8 mouse cellular contexts compared by ENCODE assay signal in genomic region chr17:25273706-25274501, GRCm38 (mm10). TPM values are rescaled to one million over a fixed set of nuclear protein-coding genes. Genes with fewer than 3 reads are reported as not detected.
DNase-seq lines count a peak whose midpoint lies in the region; ATAC-seq and TF ChIP-seq lines count a peak whose summit lies in the region.

No protein-coding gene starts in this region.

- CTCF ChIA-PET in Patski (lab: Charles Lee) = interaction anchor here (1.0 to 1.8 kb wide), 4 partner anchors 9 to 90 kb away, joined by 3 to 9 read pairs (median 4); no protein-coding TSS in a partner anchor

- peaks cover 3% of the 10 kb centered on the region for H3K27me3 ChIP-seq in Patski
- H3K27me3 ChIP-seq in hindbrain, embryonic 13.5 days = peaks cover 4% of the 10 kb centered on the region; the same call in 1 of the 2 replicates

- H3K4me3 ChIP-seq in hindbrain, embryonic 13.5 days = peak overlapping the region; percentile 99

- H3K9ac ChIP-seq in hindbrain, embryonic 13.5 days = peak overlapping the region; percentile 100

- peaks cover 43% of the 10 kb centered on the region for H3K4me1 ChIP-seq in hindbrain, embryonic 13.5 days (replicated peaks)

- peak; percentile 100 for DNase-seq in Patski (ENCODE audit: low read depth, low spot score)
- DNase-seq in cerebellum, postnatal 14 days = peak; percentile 95 to 99
- peak; percentile 91 to 96 for DNase-seq in frontal cortex, postnatal 14 days (ENCODE audit: low spot score in 2 of 2)
- peak; percentile 94 to 95 for DNase-seq in layer of hippocampus, postnatal 36 days
- DNase-seq in lung, postnatal 36 days = peak; percentile 95
- DNase-seq in retina, postnatal 1 day = peak; percentile 100
- DNase-seq in urinary bladder, adult 18-20 months (ENCODE audit: low spot score in 2 of 2) = peak; percentile 89 to 90

- no peaks in the 10 kb centered on the region for H3K9me3 ChIP-seq in hindbrain, embryonic 13.5 days

- ATAC-seq in Patski = peak; percentile 31
- peak; percentile 89 for ATAC-seq in hindbrain, embryonic 13.5 days (ENCODE audit: low FRiP score)

- in situ Hi-C loops in Patski (cut with MboI; ENCODE audit: low pct_unique_long_range_greater_than_20kb) = loop anchor here (5.0 kb wide), 2 partner anchors 82 to 157 kb away; partner anchors contain the start of gene Telo2

- WGBS in hindbrain, embryonic 13.5 days = 1% methylated on average over 38 of the region's 45 CpGs

- peaks cover 7% of the 10 kb centered on the region for H3K36me3 ChIP-seq in hindbrain, embryonic 13.5 days

- POLR2A ChIA-PET in Patski (lab: Charles Lee) = interaction anchor here (0.5 to 1.8 kb wide), 10 partner anchors 9 to 200 kb away, joined by 3 to 7 read pairs (median 4); partner anchors contain the start of gene BC003965

- peak; percentile 87 for TF ChIP-seq CTCF in Patski (IDR thresholded peaks at IDR 0.05)

- peak overlapping the region; percentile 99 for H3K4me2 ChIP-seq in hindbrain, embryonic 13.5 days

- H3K27ac ChIP-seq in hindbrain, embryonic 13.5 days = peak overlapping the region; percentile 99

RNA-seq across cellular contexts. Expression of gene Ube2i, which starts 0.5 kb away (rescaled TPM):
- polyA plus RNA-seq in Patski (2021) = 437 TPM
- 566 and 573 TPM in 2 replicates for polyA plus RNA-seq in hindbrain, embryonic 13.5 days (2015; fragmentation: Nextera tagmentation; extraction: Ambion mirVana)
- 100 to 1,000 TPM; 234 to 241 TPM for total RNA-seq in layer of hippocampus, postnatal 36 days (2021)

RNA-seq across cellular contexts. Expression of gene Baiap3, which starts 17.7 kb away (rescaled TPM):
- 0.12 TPM for polyA plus RNA-seq in Patski (2021)
- 6.4 and 6.5 TPM in 2 replicates for polyA plus RNA-seq in hindbrain, embryonic 13.5 days (2015; fragmentation: Nextera tagmentation; extraction: Ambion mirVana)
- total RNA-seq in layer of hippocampus, postnatal 36 days (2021) = 1 to 10 TPM; 6.2 to 7.7 TPM

RNA-seq across cellular contexts. Expression of gene Prss34, which starts 24.3 kb away (rescaled TPM):
- not detected for polyA plus RNA-seq in Patski (2021)
- polyA plus RNA-seq in hindbrain, embryonic 13.5 days (2015; fragmentation: Nextera tagmentation; extraction: Ambion mirVana) = not detected in 2 replicates
- not detected for total RNA-seq in layer of hippocampus, postnatal 36 days (2021)

RNA-seq across cellular contexts. Expression of gene Tsr3, which starts 33.9 kb away (rescaled TPM):
- polyA plus RNA-seq in Patski (2021) = 40.6 TPM
- polyA plus RNA-seq in hindbrain, embryonic 13.5 days (2015; fragmentation: Nextera tagmentation; extraction: Ambion mirVana) = 59.6 and 62.9 TPM in 2 replicates
- total RNA-seq in layer of hippocampus, postnatal 36 days (2021) = 10 to 100 TPM; 23.5 to 25.5 TPM

RNA-seq across cellular contexts. Expression of gene Gnptg, which starts 34.0 kb away (rescaled TPM):
- 43.1 TPM for polyA plus RNA-seq in Patski (2021)
- 91.6 and 94.0 TPM in 2 replicates for polyA plus RNA-seq in hindbrain, embryonic 13.5 days (2015; fragmentation: Nextera tagmentation; extraction: Ambion mirVana)
- 10 to 100 TPM; 67.3 to 72.2 TPM for total RNA-seq in layer of hippocampus, postnatal 36 days (2021)

Comparison
In these comparisons a context has a peak if more than half of its experiments do, and no peak if none do; other contexts are left out.
1. Peak in every context shown above with its lines: DNase-seq, ATAC-seq, H3K4me3 ChIP-seq and H3K27ac ChIP-seq.